Mouse (Mus musculus): Measurements from ENCODE around the gene Rffl.

DNA sequence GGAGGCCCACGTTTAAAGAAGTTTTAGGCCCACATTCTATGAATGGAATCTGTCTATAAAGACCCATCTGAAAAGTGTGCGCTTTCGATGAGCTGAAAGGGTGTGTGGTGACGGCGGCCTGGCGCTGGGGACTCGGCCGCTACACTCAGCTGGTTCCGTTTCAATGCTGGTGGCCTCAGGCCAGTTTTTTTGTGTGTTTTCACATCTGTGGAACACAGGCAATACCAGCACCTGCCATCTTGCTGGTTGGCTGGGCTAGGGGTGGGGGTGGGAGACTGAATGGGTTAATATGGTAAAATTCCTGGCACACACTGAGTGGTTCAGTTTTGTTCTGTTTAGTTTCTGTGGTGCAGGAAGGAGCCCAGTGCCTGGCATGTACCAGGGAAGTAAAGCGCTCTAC lies 15.0 kb downstream of the Rffl start:
- no peak for TF ChIP-seq TAL1 (IDR thresholded peaks at IDR 0.05; ENCODE audit: low read length)
- TF ChIP-seq GATA1 (IDR thresholded peaks at IDR 0.05; ENCODE audit: low read length): no peak

All from erythroblast, embryonic 14.5 days (primary cell).